Mouse (Mus musculus) megakaryocyte, adult 5-6 weeks (primary cell): ENCODE measurements around the gene Banf2. TPM values are rescaled to one million over a fixed set of nuclear protein-coding genes. Genes with fewer than 3 reads are reported as not detected.

ENCODE experiments used
- ATAC-seq: 2 replicates; pipeline ENCODE4 v1.8.0; 2016; ENCODE audit warnings: mild to moderate bottlenecking, inconsistent platforms; ENCODE audit not compliant: poor library complexity, severe bottlenecking
- total RNA-seq, 2 experiments: library from RNA; stranded (forward) in 1 of 2; stranded (reverse) in 1 of 2; fragments of 153-499, 151-499 nt in 1 of 2; fragments of 221-1000, 200-1000 nt in 1 of 2; gene quantifications; 2 replicates each; pipeline versions ENCODE4 v1.2.3 to v1.2.4; 2015 to 2017

The Banf2 gene
- total RNA-seq, 2 experiments from 2014 or later: not detected

- peak; percentile 56 for ATAC-seq
These were observed 59.9 kb downstream of the Banf2 start for GRCm38 (mm10) chr2:144092767-144093166.

- no peak for ATAC-seq
These were observed 61.9 kb downstream of the Banf2 start for GRCm38 (mm10) chr2:144094721-144095120.

- no peak for ATAC-seq
These were observed 68.7 kb downstream of the Banf2 start for GRCm38 (mm10) chr2:144101463-144101961.

- no peak for ATAC-seq
These were observed 74.5 kb downstream of the Banf2 start for GRCm38 (mm10) chr2:144107374-144107773.

GRCm38 (mm10) chr2:144107810-144108209 lies 75.0 kb downstream of the Banf2 start:
- ATAC-seq: no peak

- 0 out of 2 replicates have a peak, but pooled peaks have one; percentile 6 for ATAC-seq
These were observed 75.5 kb downstream of the Banf2 start for GRCm38 (mm10) chr2:144108376-144108775.

- ATAC-seq: no peak
These were observed 79.1 kb downstream of the Banf2 start for GRCm38 (mm10) chr2:144111966-144112365.

GRCm38 (mm10) chr2:144112666-144113065 lies 79.8 kb downstream of the Banf2 start:
- peak; percentile 73 for ATAC-seq

GRCm38 (mm10) chr2:144118061-144118460 lies 85.2 kb downstream of the Banf2 start:
- no peak for ATAC-seq

- ATAC-seq: no peak
These were observed 87.4 kb downstream of the Banf2 start for GRCm38 (mm10) chr2:144120186-144120823.

GRCm38 (mm10) chr2:144122068-144122467 lies 89.2 kb downstream of the Banf2 start:
- no peak for ATAC-seq

Other genes with a start within 250 kb of the Banf2 start
- 0.41 TPM in 1 of 2 replicates, not detected in the other for gene Bfsp1, start 169.9 kb upstream of the Banf2 start, total RNA-seq (2015)
- 0.73 and 0.99 TPM in 2 replicates for gene Bfsp1, start 169.9 kb upstream of the Banf2 start, total RNA-seq (2017)
- gene Dstn, start 117.7 kb upstream of the Banf2 start, total RNA-seq (2015): 379 and 399 TPM in 2 replicates
- gene Dstn, start 117.7 kb upstream of the Banf2 start, total RNA-seq (2017): 518 and 538 TPM in 2 replicates
- 173 and 196 TPM in 2 replicates for gene Rrbp1, start 21.8 kb upstream of the Banf2 start, total RNA-seq (2015)
- 215 and 251 TPM in 2 replicates for gene Rrbp1, start 21.8 kb upstream of the Banf2 start, total RNA-seq (2017)
- gene Mgme1, start 237.6 kb downstream of the Banf2 start, total RNA-seq (2015): 6.8 and 9.4 TPM in 2 replicates
- gene Mgme1, start 237.6 kb downstream of the Banf2 start, total RNA-seq (2017): 12.8 and 13.2 TPM in 2 replicates
- 145 and 164 TPM in 2 replicates for gene Snx5, start 237.8 kb downstream of the Banf2 start, total RNA-seq (2015)
- 178 and 195 TPM in 2 replicates for gene Snx5, start 237.8 kb downstream of the Banf2 start, total RNA-seq (2017)